Mouse (Mus musculus) 3T3-L1 (cell line): ENCODE results near the gene Sestd1.

Source experiments
- DNase-seq: peaks from one replicate; pipeline ENCODE4 v3.0.0-alpha.2; 2015; ENCODE audit warnings: low read depth, low spot score

The Sestd1 gene

GRCm38 (mm10) chr2:77138879-77139278, 141.5 kb downstream of the Sestd1 start:
- no peak for DNase-seq

- DNase-seq: peak; percentile 70
Measured at GRCm38 (mm10) chr2:77134906-77135305, 145.5 kb downstream of the Sestd1 start.

DNA sequence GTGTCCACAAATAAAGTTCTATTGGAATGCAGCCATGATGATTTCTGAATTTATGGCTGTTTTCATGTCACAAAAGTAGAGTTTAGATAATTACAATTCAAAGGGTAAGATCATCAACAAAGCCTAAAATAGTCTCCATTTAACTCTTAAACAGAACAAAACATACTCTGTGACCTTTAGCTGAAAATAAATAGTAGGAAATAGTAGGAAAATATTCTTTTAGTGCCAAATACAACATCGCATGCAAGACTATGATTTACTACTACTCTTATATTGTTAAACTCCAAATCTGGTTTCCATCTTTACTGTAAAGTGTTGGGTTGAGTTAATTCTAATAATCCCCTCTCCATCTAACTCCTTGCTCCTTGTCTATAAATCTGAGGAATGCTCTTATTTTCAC, 147.0 kb downstream of the Sestd1 start:
- DNase-seq: no peak
